Mouse (Mus musculus): ENCODE measurements around the gene 9130409I23Rik. TPM values are rescaled to one million over a fixed set of nuclear protein-coding genes. Genes with fewer than 3 reads are reported as not detected.

9130409I23Rik gene
- polyA plus RNA-seq, 1 experiment from 2014 or later: 0.08 TPM

DNA sequence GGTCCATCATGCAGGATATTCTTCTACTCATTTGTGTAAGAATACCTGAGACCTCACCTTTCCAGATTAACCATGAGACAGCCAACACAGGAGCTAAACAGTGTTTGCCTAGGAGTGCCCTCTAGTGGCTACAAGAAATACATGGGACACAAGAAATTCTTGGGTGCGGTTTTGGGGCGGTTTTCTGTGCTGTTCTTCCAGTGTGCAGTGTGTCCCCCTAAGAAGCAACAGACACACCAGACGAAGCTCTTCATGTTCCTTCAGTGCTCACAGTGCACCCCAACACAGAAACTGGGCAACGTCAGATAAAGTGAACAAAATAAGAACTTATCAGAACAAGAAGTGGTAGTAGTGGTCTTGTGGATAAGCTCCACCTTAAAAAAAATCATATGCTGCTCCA, 11.4 kb upstream of the 9130409I23Rik start:
- no peak overlapping the region for H3K27ac ChIP-seq
- no peak for ATAC-seq (ENCODE audit: low FRiP score)
- H3K27me3 ChIP-seq: 0 out of 2 replicates have a peak, but pooled peaks cover 4% of the 10 kb centered on the region
- H3K36me3 ChIP-seq: no peaks in the 10 kb centered on the region
- WGBS: 11% methylated on average over 4 of the region's 4 CpGs
- H3K9ac ChIP-seq: no peak overlapping the region
- no peak overlapping the region for H3K4me2 ChIP-seq
- no peaks in the 10 kb centered on the region for H3K9me3 ChIP-seq
- no peak overlapping the region for H3K4me3 ChIP-seq
- no peaks in the 10 kb centered on the region for H3K4me1 ChIP-seq (replicated peaks)

DNA sequence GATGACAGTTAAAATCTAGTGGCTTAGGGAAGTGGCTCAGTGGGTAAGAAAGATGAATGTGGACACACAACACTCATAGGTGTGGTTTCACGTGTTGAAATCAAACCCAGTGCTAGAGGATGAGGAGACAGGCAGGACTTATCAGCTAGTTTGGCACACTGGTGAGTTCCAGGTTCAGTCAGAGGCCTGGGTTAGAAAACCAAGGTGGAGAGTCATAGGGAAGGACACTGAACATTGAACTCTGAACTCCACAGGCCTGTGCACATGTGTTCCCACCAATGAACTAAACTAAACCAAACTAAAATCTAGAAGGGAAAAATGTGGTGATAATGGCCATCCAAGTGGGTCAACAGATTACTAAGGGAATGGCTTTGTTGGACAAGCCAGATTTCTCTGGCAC, 3.5 kb upstream of the 9130409I23Rik start:
- Histone ChIP-seq H3K9ac (no peak overlapping the region), H3K9me3 (no peaks in the 10 kb centered on the region), H3K27me3 (no peaks in the 10 kb centered on the region), H3K36me3 (no peaks in the 10 kb centered on the region), H3K27ac (no peak overlapping the region), H3K4me3 (no peak overlapping the region), H3K4me2 (no peak overlapping the region), H3K4me1 (replicated peaks) (no peaks in the 10 kb centered on the region)
- WGBS: 57% methylated on average over 1 of the region's 1 CpGs
- no peak for ATAC-seq (ENCODE audit: low FRiP score)

DNA sequence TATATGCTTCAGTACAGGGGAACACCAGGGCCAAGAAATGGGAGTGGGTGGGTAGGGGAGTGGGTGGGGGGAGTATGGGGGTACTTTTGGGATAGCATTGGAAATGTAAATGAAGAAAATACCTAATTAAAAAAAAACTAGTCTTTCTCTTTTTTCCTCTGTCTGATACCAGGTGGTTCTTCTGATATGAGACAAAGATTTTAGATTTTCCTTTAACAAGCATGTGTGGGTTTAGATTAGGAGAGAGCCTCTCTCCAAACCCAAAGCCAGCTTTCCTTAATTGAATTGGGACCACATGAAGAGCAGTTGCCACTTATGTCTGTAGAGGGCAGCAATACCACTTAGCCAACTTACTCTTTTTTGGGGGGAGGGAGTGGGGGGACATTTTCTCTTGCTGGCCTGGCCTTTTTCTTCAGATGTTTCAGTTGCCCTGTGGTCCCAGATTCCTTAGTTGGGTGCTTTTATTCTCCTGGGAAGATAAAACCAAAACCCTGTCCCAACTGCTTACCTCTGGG, 1.7 kb upstream of the 9130409I23Rik start:
- no peaks in the 10 kb centered on the region for H3K36me3 ChIP-seq
- no peaks in the 10 kb centered on the region for H3K4me1 ChIP-seq (replicated peaks)
- ATAC-seq (ENCODE audit: low FRiP score): no peak

DNA sequence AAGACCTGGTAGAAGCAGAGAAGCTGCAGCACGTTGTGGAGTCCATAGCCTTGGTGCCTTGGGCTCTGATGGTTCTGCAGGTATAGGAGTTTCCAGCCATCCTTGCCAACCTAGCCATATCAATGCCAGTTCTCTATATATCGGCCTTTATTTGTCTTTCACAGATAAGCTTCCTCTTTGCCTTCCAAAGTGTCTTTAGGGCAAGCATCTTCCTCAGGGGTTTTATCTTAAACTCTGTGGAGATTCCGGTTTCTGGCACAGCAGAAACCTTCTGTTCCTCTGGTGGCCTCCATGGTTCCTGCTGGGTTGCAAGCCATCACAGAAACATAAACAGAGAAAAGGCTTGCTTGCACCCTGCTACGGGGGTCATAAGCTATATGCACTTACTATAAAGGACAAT, 1.9 kb downstream of the 9130409I23Rik start:
- H3K27me3 ChIP-seq: no peaks in the 10 kb centered on the region
- no peak overlapping the region for H3K27ac ChIP-seq
- no peak overlapping the region for H3K9ac ChIP-seq
- no peak for ATAC-seq (ENCODE audit: low FRiP score)
- H3K4me2 ChIP-seq: no peak overlapping the region
- no peaks in the 10 kb centered on the region for H3K36me3 ChIP-seq
- H3K9me3 ChIP-seq: peaks cover 8% of the 10 kb centered on the region
- H3K4me3 ChIP-seq: no peak overlapping the region
- no peaks in the 10 kb centered on the region for H3K4me1 ChIP-seq (replicated peaks)
- WGBS: 87% methylated on average over 4 of the region's 4 CpGs

More for the DNA sequence above, 1.7 kb upstream of the 9130409I23Rik start:
- no peak overlapping the region for H3K9ac ChIP-seq
- H3K9me3 ChIP-seq: no peaks in the 10 kb centered on the region
- H3K4me2 ChIP-seq: no peak overlapping the region
- no peaks in the 10 kb centered on the region for H3K27me3 ChIP-seq
- no peak overlapping the region for H3K27ac ChIP-seq
- H3K4me3 ChIP-seq: no peak overlapping the region

GRCm38 (mm10) chr1:181061784-181062485, 10.9 kb downstream of the 9130409I23Rik start:
- WGBS: 69% methylated on average over 3 of the region's 3 CpGs
- ATAC-seq (ENCODE audit: low FRiP score): no peak

GRCm38 (mm10) chr1:181063991-181064390, 13.0 kb downstream of the 9130409I23Rik start:
- Histone ChIP-seq H3K9me3 (no peaks in the 10 kb centered on the region), H3K4me2 (no peak overlapping the region), H3K36me3 (no peaks in the 10 kb centered on the region), H3K27ac (no peak overlapping the region), H3K4me1 (replicated peaks) (no peaks in the 10 kb centered on the region), H3K4me3 (no peak overlapping the region), H3K9ac (no peak overlapping the region), H3K27me3 (no peaks in the 10 kb centered on the region)
- ATAC-seq (ENCODE audit: low FRiP score): no peak
- 73% methylated on average over 2 of the region's 2 CpGs for WGBS

More at GRCm38 (mm10) chr1:181061784-181062485, 10.9 kb downstream of the 9130409I23Rik start:
- H3K4me1 ChIP-seq (replicated peaks): no peaks in the 10 kb centered on the region
- no peak overlapping the region for H3K4me3 ChIP-seq
- H3K27me3 ChIP-seq: no peaks in the 10 kb centered on the region
- no peak overlapping the region for H3K4me2 ChIP-seq
- H3K9me3 ChIP-seq: peaks cover 8% of the 10 kb centered on the region
- H3K36me3 ChIP-seq: no peaks in the 10 kb centered on the region
- no peak overlapping the region for H3K27ac ChIP-seq
- H3K9ac ChIP-seq: no peak overlapping the region

GRCm38 (mm10) chr1:181064648-181065047, 13.6 kb downstream of the 9130409I23Rik start:
- no peak overlapping the region for H3K27ac ChIP-seq
- no peak overlapping the region for H3K9ac ChIP-seq
- H3K27me3 ChIP-seq: no peaks in the 10 kb centered on the region
- no peak overlapping the region for H3K4me3 ChIP-seq
- no peak overlapping the region for H3K4me2 ChIP-seq
- no peak for ATAC-seq (ENCODE audit: low FRiP score)
- H3K9me3 ChIP-seq: no peaks in the 10 kb centered on the region
- no peaks in the 10 kb centered on the region for H3K36me3 ChIP-seq
- 76% methylated on average over 6 of the region's 6 CpGs for WGBS
- H3K4me1 ChIP-seq (replicated peaks): no peaks in the 10 kb centered on the region

- Histone ChIP-seq H3K4me2 (no peak overlapping the region), H3K4me3 (no peak overlapping the region), H3K9me3 (no peaks in the 10 kb centered on the region), H3K36me3 (no peaks in the 10 kb centered on the region), H3K4me1 (replicated peaks) (no peaks in the 10 kb centered on the region), H3K27ac (no peak overlapping the region), H3K27me3 (no peaks in the 10 kb centered on the region), H3K9ac (no peak overlapping the region)
- WGBS: 83% methylated on average over 1 of the region's 1 CpGs
- no peak for ATAC-seq (ENCODE audit: low FRiP score)
These were observed 17.3 kb downstream of the 9130409I23Rik start for GRCm38 (mm10) chr1:181068344-181068743.

DNA sequence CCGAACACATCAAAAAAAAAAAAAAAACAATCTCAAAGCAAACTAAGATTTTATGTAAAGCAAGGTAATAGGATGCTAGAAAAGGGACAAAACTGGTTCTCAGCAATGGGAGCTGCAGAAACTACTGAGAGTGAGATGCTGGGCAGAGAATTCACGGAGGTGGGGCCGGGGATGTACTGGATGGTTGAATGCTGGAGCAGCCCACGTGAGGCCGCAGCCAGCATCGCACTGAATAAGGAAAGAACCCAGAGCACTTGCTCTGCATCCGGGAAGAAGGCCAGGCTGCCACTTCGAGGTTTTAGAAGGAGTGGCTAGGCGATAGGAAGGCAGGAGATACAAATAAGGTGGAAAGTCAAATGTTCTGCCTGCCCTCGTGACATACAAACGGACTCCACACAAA, 18.6 kb downstream of the 9130409I23Rik start:
- Histone ChIP-seq H3K27me3 (no peaks in the 10 kb centered on the region), H3K4me2 (no peak overlapping the region), H3K36me3 (no peaks in the 10 kb centered on the region), H3K27ac (no peak overlapping the region), H3K9ac (no peak overlapping the region), H3K4me1 (replicated peaks) (no peaks in the 10 kb centered on the region), H3K9me3 (no peaks in the 10 kb centered on the region), H3K4me3 (no peak overlapping the region)
- WGBS: 75% methylated on average over 11 of the region's 11 CpGs
- ATAC-seq (ENCODE audit: low FRiP score): no peak

- Histone ChIP-seq H3K27me3 (no peaks in the 10 kb centered on the region), H3K4me2 (no peak overlapping the region), H3K27ac (no peak overlapping the region), H3K9ac (no peak overlapping the region), H3K4me1 (replicated peaks) (no peaks in the 10 kb centered on the region), H3K36me3 (no peaks in the 10 kb centered on the region), H3K9me3 (no peaks in the 10 kb centered on the region), H3K4me3 (no peak overlapping the region)
- no peak for ATAC-seq (ENCODE audit: low FRiP score)
- 48% methylated on average over 5 of the region's 5 CpGs for WGBS
These were observed 22.0 kb downstream of the 9130409I23Rik start for GRCm38 (mm10) chr1:181073075-181073474.

DNA sequence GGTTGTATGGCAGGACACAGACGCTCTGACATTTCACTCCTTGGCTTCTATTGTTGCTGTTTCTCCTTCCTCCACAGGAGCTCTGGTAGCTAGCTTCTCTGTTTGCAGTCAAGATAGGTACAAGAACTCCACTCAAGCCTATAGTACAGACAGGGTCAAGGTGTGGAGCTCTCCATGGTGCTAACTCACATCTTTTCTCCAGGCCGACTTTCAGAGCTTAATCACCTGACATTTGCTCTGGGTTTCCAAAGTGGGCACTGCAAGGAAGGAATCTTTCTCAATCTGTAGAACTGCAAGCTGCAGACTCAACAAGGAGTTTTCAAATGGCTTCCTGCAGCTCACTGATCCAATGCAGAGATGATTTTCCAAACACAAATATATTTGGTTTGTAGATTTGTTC, 33.0 kb downstream of the 9130409I23Rik start:
- Histone ChIP-seq H3K4me2 (no peak overlapping the region), H3K36me3 (no peaks in the 10 kb centered on the region), H3K9ac (no peak overlapping the region), H3K4me1 (replicated peaks) (no peaks in the 10 kb centered on the region), H3K4me3 (no peak overlapping the region), H3K9me3 (peaks cover 7% of the 10 kb centered on the region; the same call in 1 of the 2 replicates), H3K27ac (no peak overlapping the region), H3K27me3 (no peaks in the 10 kb centered on the region)
- no peak for ATAC-seq (ENCODE audit: low FRiP score)
- 51% methylated on average over 2 of the region's 2 CpGs for WGBS

DNA sequence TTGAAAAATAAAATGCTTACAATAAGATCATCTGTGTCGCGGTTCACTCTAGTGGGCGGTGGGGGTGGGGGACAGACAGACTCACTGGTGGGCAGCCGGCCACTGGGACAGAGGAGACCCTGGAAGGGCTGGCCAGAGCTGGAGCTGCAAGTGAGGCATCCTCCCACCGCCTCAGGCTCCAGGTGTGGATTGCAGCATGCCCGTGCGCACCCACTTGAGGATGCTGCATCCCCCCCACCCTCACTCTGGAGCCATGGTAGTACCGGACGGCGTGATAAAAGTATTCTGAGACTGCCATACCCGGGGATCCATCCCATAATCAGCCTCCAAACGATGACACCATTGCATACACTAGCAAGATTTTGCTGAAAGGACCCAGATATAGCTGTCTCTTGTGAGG, 39.0 kb downstream of the 9130409I23Rik start:
- Histone ChIP-seq H3K9ac (no peak overlapping the region), H3K4me3 (no peak overlapping the region), H3K4me2 (no peak overlapping the region), H3K4me1 (replicated peaks) (no peaks in the 10 kb centered on the region), H3K27ac (no peak overlapping the region), H3K9me3 (0 out of 2 replicates have a peak, but pooled peaks cover 3% of the 10 kb centered on the region), H3K27me3 (no peaks in the 10 kb centered on the region), H3K36me3 (peaks cover 43% of the 10 kb centered on the region)
- WGBS: 85% methylated on average over 12 of the region's 12 CpGs
- ATAC-seq (ENCODE audit: low FRiP score): no peak

Measured in hindbrain, embryonic 13.5 days (tissue).